Mouse (Mus musculus) liver, adult (tissue): ENCODE measurements around the gene Rps6kb1.

Source experiments
- GATA4 ChIP-seq: IDR thresholded peaks from 2 replicates; pipeline ENCODE4 v1.6.1; 2014; ENCODE audit warnings: mild to moderate bottlenecking, low read length; ENCODE audit not compliant: insufficient replicate concordance

The Rps6kb1 gene

GRCm38 (mm10) chr11:86544639-86545299 lies at the start of gene Rps6kb1, which contains the start of gene Tubd1:
TSS of gene Rps6kb1 (minus strand) at chr11:86544805.
TSS of gene Tubd1 (plus strand) at chr11:86544991.
- peak; percentile 33; the same call in 1 of the 2 replicates for TF ChIP-seq GATA4

GRCm38 (mm10) chr11:86593443-86593842 lies 48.8 kb upstream of the Rps6kb1 start:
- no peak for TF ChIP-seq GATA4

GRCm38 (mm10) chr11:86592993-86593392 lies 48.4 kb upstream of the Rps6kb1 start:
- TF ChIP-seq GATA4 = no peak

- no peak for TF ChIP-seq GATA4
These were observed 47.5 kb upstream of the Rps6kb1 start for GRCm38 (mm10) chr11:86591931-86592616.

GRCm38 (mm10) chr11:86591301-86591845 lies 46.8 kb upstream of the Rps6kb1 start:
- no peak for TF ChIP-seq GATA4

- TF ChIP-seq GATA4 = no peak
These were observed 46.0 kb upstream of the Rps6kb1 start for GRCm38 (mm10) chr11:86590579-86590978.

GRCm38 (mm10) chr11:86590066-86590465 lies 45.5 kb upstream of the Rps6kb1 start:
- no peak for TF ChIP-seq GATA4

- no peak for TF ChIP-seq GATA4
These were observed 44.1 kb upstream of the Rps6kb1 start for GRCm38 (mm10) chr11:86588583-86589298.

- TF ChIP-seq GATA4 = no peak
These were observed 43.2 kb upstream of the Rps6kb1 start for GRCm38 (mm10) chr11:86587830-86588229.

- TF ChIP-seq GATA4 = peak; percentile 94
These were observed 42.5 kb upstream of the Rps6kb1 start for GRCm38 (mm10) chr11:86586868-86587792.

GRCm38 (mm10) chr11:86586177-86586867 lies 41.7 kb upstream of the Rps6kb1 start:
- TF ChIP-seq GATA4 = no peak

GRCm38 (mm10) chr11:86585598-86585984 lies 41.0 kb upstream of the Rps6kb1 start:
- no peak for TF ChIP-seq GATA4

GRCm38 (mm10) chr11:86584898-86585597 lies 40.4 kb upstream of the Rps6kb1 start:
- TF ChIP-seq GATA4 = no peak
